Mouse (Mus musculus) stomach, postnatal 0 days (tissue): Measurements from ENCODE around the gene Nufip2. TPM values are rescaled to one million over a fixed set of nuclear protein-coding genes. Genes with fewer than 3 reads are reported as not detected.

ENCODE experiments used
- ATAC-seq: fragments of 200-750 bp; cut with Nextera tagmentation; 2 replicates; pipeline ENCODE4 v1.8.0; 2017; ENCODE audit not compliant: low FRiP score, low TSS enrichment
- DNase-seq: peaks from one replicate; pipeline ENCODE4 v3.0.0-alpha.2; 2016; ENCODE audit warnings: low spot score
- H3K27ac ChIP-seq: fragments of 300-500 bp; sonication (generic); replicated peaks from 2 replicates; pipeline ENCODE4 v1.5.1; 2014; ENCODE audit warnings: mild to moderate bottlenecking, control low read depth
- H3K27me3 ChIP-seq: fragments of 300-500 bp; sonication (generic); 2 replicates; pipeline ENCODE4 v1.6.1; 2014; ENCODE audit warnings: low read length; ENCODE audit not compliant: control insufficient read depth, insufficient read depth
- H3K36me3 ChIP-seq: fragments of 300-500 bp; sonication (generic); 2 replicates; pipeline ENCODE4 v1.6.1; 2014; ENCODE audit warnings: low read length, mixed read lengths; ENCODE audit not compliant: control insufficient read depth, insufficient read depth
- H3K4me1 ChIP-seq: fragments of 300-500 bp; sonication (generic); replicated peaks from 2 replicates; pipeline ENCODE4 v1.6.1; 2014; ENCODE audit warnings: antibody characterized with exemption; ENCODE audit not compliant: control insufficient read depth, insufficient read depth
- H3K4me2 ChIP-seq: fragments of 300-500 bp; sonication (generic); replicated peaks from 2 replicates; pipeline ENCODE4 v1.6.1; 2014; ENCODE audit warnings: low read depth, mild to moderate bottlenecking, control low read depth, moderate library complexity
- H3K4me3 ChIP-seq: fragments of 300-500 bp; sonication (generic); 2 replicates; pipeline ENCODE4 v1.5.1; 2014; ENCODE audit warnings: low read depth, low read length, control low read depth
- H3K9ac ChIP-seq: fragments of 300-500 bp; sonication (generic); 2 replicates; pipeline ENCODE4 v1.6.1; 2014; ENCODE audit warnings: mild to moderate bottlenecking, low read length, control low read depth, mixed read lengths
- H3K9me3 ChIP-seq: fragments of 300-500 bp; sonication (generic); 2 replicates; pipeline ENCODE4 v1.6.1; 2016; ENCODE audit warnings: low read length; ENCODE audit not compliant: control insufficient read depth
- CTCF ChIP-seq: IDR thresholded peaks from 2 replicates; pipeline ENCODE4 v1.5.1; 2016; ENCODE audit warnings: antibody characterized with exemption, low read depth, mild to moderate bottlenecking, moderate library complexity
- EP300 ChIP-seq: optimal IDR thresholded peaks from 2 replicates; pipeline ENCODE3; 2016; ENCODE audit warnings: antibody characterized with exemption
- WGBS: fragments of 180-500 bp; shearing (Covaris S2); extraction: QIAGEN DNeasy Blood & Tissue Kit; methylation state at CpG from one replicate; pipeline ENCODE4 v1.1.7; 2014; 5-methylcytosine and 5-hydroxymethylcytosine counted together
- polyA plus RNA-seq: library from polyadenylated mRNA; unstranded; fragments of >200 nt; fragmentation: Nextera tagmentation; extraction: Ambion mirVana; gene quantifications from 2 replicates; pipeline ENCODE4 v1.2.1, GENCODE M21; 2015

The Nufip2 gene
- polyA plus RNA-seq, 1 experiment from 2014 or later, result 2.8 TPM

DNA sequence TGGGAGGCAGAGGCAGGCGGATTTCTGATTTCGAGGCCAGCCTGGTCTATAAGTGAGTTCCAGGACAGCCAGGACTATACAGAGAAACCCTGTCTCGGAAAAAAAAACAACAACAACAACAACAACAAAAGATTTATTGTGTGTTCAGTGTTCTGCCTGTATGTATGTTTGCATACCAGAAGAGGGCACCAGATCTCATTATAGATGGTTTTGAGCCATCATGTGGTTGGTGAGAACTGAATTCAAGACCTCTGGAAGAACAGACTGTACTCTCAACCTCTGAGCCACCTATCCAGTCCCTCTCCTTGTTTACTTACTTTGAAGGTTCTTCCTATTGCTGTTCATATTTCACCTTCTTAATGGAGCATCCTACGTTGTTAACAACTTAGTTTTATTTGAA lies 35.4 kb downstream of the Nufip2 start:
- Histone ChIP-seq H3K9ac (no peak overlapping the region), H3K27ac (no peak overlapping the region), H3K36me3 (no peaks in the 10 kb centered on the region), H3K4me3 (no peak overlapping the region), H3K9me3 (no peaks in the 10 kb centered on the region), H3K4me2 (no peak overlapping the region), H3K27me3 (no peaks in the 10 kb centered on the region), H3K4me1 (no peaks in the 10 kb centered on the region)
- peak; percentile 34 for TF ChIP-seq CTCF
- TF ChIP-seq EP300, result no peak
- 87% methylated on average over 4 of the region's 4 CpGs for WGBS
- no peak for ATAC-seq
- DNase-seq, result no peak

DNA sequence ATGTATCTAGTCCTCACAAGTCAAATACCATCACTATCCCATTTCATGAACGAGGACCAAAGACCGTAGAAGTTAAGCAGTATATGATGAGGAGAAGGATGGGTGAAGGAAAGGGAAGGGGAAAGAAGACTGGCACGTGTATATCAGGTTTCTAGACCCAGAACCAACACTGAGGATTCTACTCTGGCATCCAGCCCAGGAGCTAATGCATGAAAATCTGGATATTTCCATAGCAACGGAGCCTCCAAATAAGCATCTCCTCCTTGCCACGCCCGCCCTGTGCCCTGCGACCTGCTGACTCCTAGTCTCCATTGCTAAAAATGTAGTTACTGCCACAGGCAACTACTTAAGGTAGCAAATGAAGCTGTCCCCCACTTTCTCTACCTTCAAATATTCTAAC lies 38.8 kb downstream of the Nufip2 start:
- TF ChIP-seq CTCF, result no peak
- no peak for ATAC-seq
- Histone ChIP-seq H3K4me1 (no peaks in the 10 kb centered on the region), H3K9ac (no peak overlapping the region), H3K27ac (no peak overlapping the region), H3K36me3 (no peaks in the 10 kb centered on the region), H3K4me3 (no peak overlapping the region), H3K9me3 (no peaks in the 10 kb centered on the region), H3K4me2 (no peak overlapping the region), H3K27me3 (no peaks in the 10 kb centered on the region)
- DNase-seq, result no peak
- 76% methylated on average over 7 of the region's 7 CpGs for WGBS

DNA sequence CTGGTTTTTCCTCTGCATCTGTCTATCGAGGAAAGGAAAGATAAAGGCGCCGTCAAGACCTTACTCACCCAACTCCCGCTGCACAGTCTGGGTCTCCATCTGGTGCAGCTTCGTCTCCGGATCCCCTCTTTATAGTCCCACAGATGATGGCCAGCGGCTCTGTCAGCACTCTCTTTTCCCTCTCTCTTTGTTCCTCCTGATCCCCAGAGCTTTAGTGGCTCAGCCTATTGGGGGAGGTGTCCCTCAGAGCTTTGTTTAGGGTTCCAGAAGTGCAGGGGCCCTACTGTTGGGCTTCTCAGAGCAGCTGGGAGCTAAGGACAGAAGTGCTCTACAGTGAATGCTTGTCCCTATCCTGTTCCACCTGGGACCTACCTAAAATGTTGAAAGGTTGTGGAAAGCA lies 39.2 kb downstream of the Nufip2 start, which contains the start of gene Cryba1:
Gene Cryba1, minus strand, starts transcription at position 101 of the 400 bp plus-strand sequence.
- 57% methylated on average over 7 of the region's 7 CpGs for WGBS
- no peak within 1 kb of the TSS for H3K4me2 ChIP-seq
- H3K4me3 ChIP-seq, result no peak within 1 kb of the TSS
- no peak for ATAC-seq
- H3K27ac ChIP-seq, result no peak within 1 kb of the TSS
- H3K9me3 ChIP-seq, result no peaks in the 10 kb centered on the region
- DNase-seq, result no peak
- H3K36me3 ChIP-seq, result no peaks in the 10 kb centered on the region
- no peak within 1 kb of the TSS for H3K9ac ChIP-seq
- H3K27me3 ChIP-seq, result no peaks in the 10 kb centered on the region
- H3K4me1 ChIP-seq, result no peaks in the 10 kb centered on the region
- TF ChIP-seq EP300, result no peak
- no peak for TF ChIP-seq CTCF

DNA sequence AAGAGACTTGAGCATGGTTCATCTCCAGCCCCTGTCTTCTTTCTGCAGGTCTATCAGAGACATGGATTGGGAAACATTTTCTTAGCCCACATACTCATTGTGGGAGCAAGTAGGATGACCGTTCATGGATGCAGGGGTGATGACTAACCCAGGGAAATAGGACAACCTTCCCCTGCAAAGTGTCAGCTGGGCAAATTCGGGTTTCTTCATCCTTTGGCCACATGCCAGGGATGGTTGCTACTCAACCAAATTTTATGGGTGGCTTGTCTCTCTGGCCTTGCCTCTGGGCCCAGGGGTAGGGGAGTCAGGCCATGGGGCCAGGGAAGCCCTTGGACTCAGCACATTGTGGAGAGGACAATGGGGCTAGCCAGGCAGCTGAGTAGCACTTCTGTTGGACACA lies 42.6 kb downstream of the Nufip2 start:
- no peaks in the 10 kb centered on the region for H3K4me1 ChIP-seq
- 61% methylated on average over 2 of the region's 2 CpGs for WGBS

DNA sequence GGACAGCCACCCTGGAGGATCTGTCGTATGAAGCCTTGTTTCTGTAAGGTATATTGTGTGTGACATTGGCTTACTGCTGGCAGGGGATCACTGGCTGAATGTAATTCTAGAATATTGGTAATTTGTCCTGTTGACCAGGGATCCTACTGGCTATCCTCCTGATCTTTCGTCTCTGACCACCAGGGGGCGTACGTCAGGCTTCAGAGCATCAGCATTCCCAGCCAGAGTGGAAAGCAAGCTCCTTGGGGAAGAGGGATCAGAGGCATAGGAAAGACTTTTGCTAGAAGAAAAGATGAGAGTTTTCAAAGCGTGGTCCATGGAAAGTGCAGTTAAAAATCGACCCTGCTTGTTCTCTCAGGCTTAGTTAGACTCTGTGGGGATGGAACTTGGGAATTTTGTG lies 51.3 kb downstream of the Nufip2 start:
- Histone ChIP-seq H3K27ac (no peak overlapping the region), H3K36me3 (no peaks in the 10 kb centered on the region), H3K9me3 (no peaks in the 10 kb centered on the region), H3K27me3 (no peaks in the 10 kb centered on the region), H3K4me3 (no peak overlapping the region), H3K4me1 (no peaks in the 10 kb centered on the region), H3K9ac (no peak overlapping the region), H3K4me2 (no peak overlapping the region)
- WGBS, result 2% methylated on average over 6 of the region's 6 CpGs
- TF ChIP-seq EP300 (no peak), CTCF (peak; percentile 95)
- peak; percentile 84 for DNase-seq
- ATAC-seq, result no peak

More for the DNA sequence above, 42.6 kb downstream of the Nufip2 start:
- H3K4me2 ChIP-seq, result no peak overlapping the region
- no peaks in the 10 kb centered on the region for H3K9me3 ChIP-seq
- ATAC-seq, result no peak
- H3K27me3 ChIP-seq, result no peaks in the 10 kb centered on the region
- H3K27ac ChIP-seq, result no peak overlapping the region
- H3K9ac ChIP-seq, result no peak overlapping the region
- no peaks in the 10 kb centered on the region for H3K36me3 ChIP-seq
- no peak overlapping the region for H3K4me3 ChIP-seq
- TF ChIP-seq EP300 (no peak), CTCF (no peak)
- no peak for DNase-seq

DNA sequence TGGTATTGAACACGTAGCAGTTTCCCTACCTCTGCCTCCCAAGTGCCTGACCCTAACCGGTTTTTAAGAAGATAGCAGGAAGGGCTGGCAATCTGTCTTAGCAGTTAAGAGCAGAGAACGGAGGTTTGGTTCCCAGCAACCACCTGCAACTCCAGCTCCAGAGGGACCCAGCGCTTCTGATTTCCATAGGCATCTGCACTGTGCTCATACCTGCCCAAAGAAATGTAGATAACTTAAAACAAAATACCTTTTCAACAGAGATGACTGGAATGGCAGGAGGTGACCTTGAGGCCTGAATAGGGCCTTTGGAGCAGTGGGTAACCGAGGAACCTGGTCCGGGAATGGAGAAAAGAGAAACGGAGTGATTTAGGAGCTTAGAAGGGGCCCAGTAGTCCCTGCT lies 52.6 kb downstream of the Nufip2 start:
- H3K9ac ChIP-seq, result no peak overlapping the region
- H3K4me2 ChIP-seq, result no peak overlapping the region
- no peak overlapping the region for H3K4me3 ChIP-seq
- no peaks in the 10 kb centered on the region for H3K4me1 ChIP-seq
- TF ChIP-seq EP300 (no peak), CTCF (no peak)
- H3K27me3 ChIP-seq, result no peaks in the 10 kb centered on the region
- no peak overlapping the region for H3K27ac ChIP-seq
- DNase-seq, result no peak
- H3K36me3 ChIP-seq, result no peaks in the 10 kb centered on the region
- 49% methylated on average over 7 of the region's 7 CpGs for WGBS
- no peaks in the 10 kb centered on the region for H3K9me3 ChIP-seq
- no peak for ATAC-seq

DNA sequence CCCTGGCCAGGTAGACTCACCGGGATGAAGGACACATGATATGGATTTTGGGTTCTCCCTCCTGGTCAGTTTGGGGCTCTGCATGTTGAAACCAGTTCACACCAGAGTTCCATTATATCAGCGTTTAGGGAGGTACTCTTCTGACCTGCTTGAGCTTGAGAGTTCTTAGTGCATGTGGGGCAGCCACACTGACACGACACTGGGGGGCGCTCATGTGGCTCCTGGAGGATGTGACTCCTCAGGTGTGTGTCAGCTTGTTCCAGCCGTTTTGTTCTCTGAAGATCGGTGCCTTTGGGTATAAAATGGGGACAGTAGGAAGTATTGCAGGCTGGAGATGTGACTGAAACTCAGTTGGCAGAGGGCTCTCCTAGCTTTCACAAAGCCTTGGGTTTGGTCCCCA lies 58.0 kb downstream of the Nufip2 start:
- no peak overlapping the region for H3K9ac ChIP-seq
- H3K4me3 ChIP-seq, result no peak overlapping the region
- no peaks in the 10 kb centered on the region for H3K36me3 ChIP-seq
- H3K27ac ChIP-seq, result no peak overlapping the region
- 24% methylated on average over 6 of the region's 6 CpGs for WGBS
- DNase-seq (peak; percentile 66), ATAC-seq (peak; percentile 47; the same call in 1 of the 2 replicates)
- H3K4me2 ChIP-seq, result no peak overlapping the region
- no peaks in the 10 kb centered on the region for H3K9me3 ChIP-seq
- no peaks in the 10 kb centered on the region for H3K27me3 ChIP-seq
- H3K4me1 ChIP-seq, result no peaks in the 10 kb centered on the region
- no peak for TF ChIP-seq EP300
- peak; percentile 65 for TF ChIP-seq CTCF
